Mouse (Mus musculus): ENCODE results near the gene Defb21. TPM values are rescaled to one million over a fixed set of nuclear protein-coding genes. Genes with fewer than 3 reads are reported as not detected.

The Defb21 gene
- total RNA-seq, 1 experiment from 2014 or later: not detected

GRCm38 (mm10) chr2:152600076-152600475 is 27.5 kb downstream of the Defb21 start:
- no peak for ATAC-seq (replicated peaks; ENCODE audit: insufficient number of reproducible peaks, low FRiP score, low TSS enrichment, poor library complexity, severe bottlenecking)

GRCm38 (mm10) chr2:152601275-152601960 is 28.9 kb downstream of the Defb21 start:
- ATAC-seq (replicated peaks; ENCODE audit: insufficient number of reproducible peaks, low FRiP score, low TSS enrichment, poor library complexity, severe bottlenecking): no peak

GRCm38 (mm10) chr2:152604057-152604456 is 31.5 kb downstream of the Defb21 start, which contains the start of gene Defb36:
Gene Defb36 (plus strand): TSS chr2:152604327.
- no peak for ATAC-seq (replicated peaks; ENCODE audit: insufficient number of reproducible peaks, low FRiP score, low TSS enrichment, poor library complexity, severe bottlenecking)

GRCm38 (mm10) chr2:152607746-152608145 is 35.2 kb downstream of the Defb21 start:
- ATAC-seq (replicated peaks; ENCODE audit: insufficient number of reproducible peaks, low FRiP score, low TSS enrichment, poor library complexity, severe bottlenecking): no peak

- ATAC-seq (replicated peaks; ENCODE audit: insufficient number of reproducible peaks, low FRiP score, low TSS enrichment, poor library complexity, severe bottlenecking): no peak
These were observed 36.2 kb downstream of the Defb21 start for GRCm38 (mm10) chr2:152608719-152609118.

GRCm38 (mm10) chr2:152612193-152612592 is 39.6 kb downstream of the Defb21 start:
- ATAC-seq (replicated peaks; ENCODE audit: insufficient number of reproducible peaks, low FRiP score, low TSS enrichment, poor library complexity, severe bottlenecking): no peak

- ATAC-seq (replicated peaks; ENCODE audit: insufficient number of reproducible peaks, low FRiP score, low TSS enrichment, poor library complexity, severe bottlenecking): peak; percentile 66
These were observed 43.0 kb downstream of the Defb21 start for GRCm38 (mm10) chr2:152615563-152615962.

GRCm38 (mm10) chr2:152616470-152616869 is 43.9 kb downstream of the Defb21 start:
- ATAC-seq (replicated peaks; ENCODE audit: insufficient number of reproducible peaks, low FRiP score, low TSS enrichment, poor library complexity, severe bottlenecking): no peak

GRCm38 (mm10) chr2:152617374-152617773 is 44.8 kb downstream of the Defb21 start:
- ATAC-seq (replicated peaks; ENCODE audit: insufficient number of reproducible peaks, low FRiP score, low TSS enrichment, poor library complexity, severe bottlenecking): no peak

- ATAC-seq (replicated peaks; ENCODE audit: insufficient number of reproducible peaks, low FRiP score, low TSS enrichment, poor library complexity, severe bottlenecking): peak; percentile 77
These were observed 48.0 kb downstream of the Defb21 start for GRCm38 (mm10) chr2:152620367-152621134.

GRCm38 (mm10) chr2:152622151-152622550 is 49.6 kb downstream of the Defb21 start:
- ATAC-seq (replicated peaks; ENCODE audit: insufficient number of reproducible peaks, low FRiP score, low TSS enrichment, poor library complexity, severe bottlenecking): no peak

- ATAC-seq (replicated peaks; ENCODE audit: insufficient number of reproducible peaks, low FRiP score, low TSS enrichment, poor library complexity, severe bottlenecking): no peak
These were observed 50.4 kb downstream of the Defb21 start, which contains the start of gene Defb25 for GRCm38 (mm10) chr2:152622953-152623352. Gene Defb25 (minus strand): TSS chr2:152623053.

Other genes with a start within 250 kb of the Defb21 start
- 45.0 to 83.3 TPM (median 59.1 TPM) in 3 replicates for gene Rbck1, start 240.1 kb upstream of the Defb21 start, total RNA-seq (2017)
- not detected in 3 replicates for gene Trib3, start 228.7 kb upstream of the Defb21 start, total RNA-seq (2017)
- not detected in 3 replicates for gene Nrsn2, start 196.1 kb upstream of the Defb21 start, total RNA-seq (2017)
- 0.10 to 0.43 TPM in 2 of 3 replicates, not detected in the other for gene Sox12, start 174.7 kb upstream of the Defb21 start, total RNA-seq (2017)
- 0.10 to 0.75 TPM in 2 of 3 replicates, not detected in the other for gene Zcchc3, start 157.7 kb upstream of the Defb21 start, total RNA-seq (2017)
- not detected in 3 replicates for gene 6820408C15Rik, start 157.2 kb upstream of the Defb21 start, total RNA-seq (2017)
- not detected in 3 replicates for gene Defb23, start 108.1 kb upstream of the Defb21 start, total RNA-seq (2017)
- gene Defb20, start 95.7 kb upstream of the Defb21 start, total RNA-seq (2017): not detected in 3 replicates
- gene Defb22, start 82.6 kb upstream of the Defb21 start, total RNA-seq (2017): not detected in 3 replicates
- not detected in 3 replicates for gene Defb26, start 61.1 kb upstream of the Defb21 start, total RNA-seq (2017)
- not detected in 3 replicates for gene Defb28, start 54.5 kb upstream of the Defb21 start, total RNA-seq (2017)
- not detected in 3 replicates for gene Defb29, start 32.6 kb upstream of the Defb21 start, total RNA-seq (2017)
- not detected in 3 replicates for gene Gm17416, start 3.4 kb upstream of the Defb21 start, total RNA-seq (2017)
- not detected in 3 replicates for gene Defb19, start 7.6 kb downstream of the Defb21 start, total RNA-seq (2017)
- gene Defb45, start 26.7 kb downstream of the Defb21 start, total RNA-seq (2017): not detected in 3 replicates
- not detected in 3 replicates for gene Defb36, start 31.6 kb downstream of the Defb21 start, total RNA-seq (2017)
- not detected in 3 replicates for gene Defb25, start 50.3 kb downstream of the Defb21 start, total RNA-seq (2017)
- 0.68 to 0.75 TPM in 2 of 3 replicates, not detected in the other for gene Rem1, start 54.2 kb downstream of the Defb21 start, total RNA-seq (2017)
- 74.4 to 107 TPM (median 101 TPM) in 3 replicates for gene H13, start 96.7 kb downstream of the Defb21 start, total RNA-seq (2017)
- gene Mcts2, start 114.3 kb downstream of the Defb21 start, total RNA-seq (2017): 10.0 to 12.9 TPM (median 10.6 TPM) in 3 replicates
- 3.7 to 18.6 TPM (median 15.7 TPM) in 3 replicates for gene Id1, start 163.5 kb downstream of the Defb21 start, total RNA-seq (2017)
- gene Cox4i2, start 181.4 kb downstream of the Defb21 start, total RNA-seq (2017): not detected in 3 replicates

Data from monocyte, adult 5-6 weeks (primary cell).